Mouse (Mus musculus): ENCODE measurements around the gene Lyz2. TPM values are rescaled to one million over a fixed set of nuclear protein-coding genes. Genes with fewer than 3 reads are reported as not detected.

Gene Lyz2
- total and polyA plus RNA-seq, 3 experiments: 0.17 TPM; not detected in 2

- dilution Hi-C loops (cut with MboI; ENCODE audit: extremely low pct_ligation_motif_present, extremely low pct_unique_long_range_greater_than_20kb, low sequenced_read_pairs) (no loop called here), in situ Hi-C loops (cut with MboI; ENCODE audit: low pct_ligation_motif_present, low pct_unique_long_range_greater_than_20kb, low sequenced_read_pairs) (no loop called here)
- no peaks in the 10 kb centered on the region for H3K36me3 ChIP-seq (replicated peaks in 1 of 2; ENCODE audit: control insufficient read depth in 1 of 2, insufficient read depth in 1 of 2, low read length in 1 of 2)
- H3K27me3 ChIP-seq (replicated peaks): peaks cover 2% of the 10 kb centered on the region
- no peak for TF ChIP-seq ELF1 (IDR thresholded peaks at IDR 0.05; ENCODE audit: low read depth, low read length)
- TF ChIP-seq ZMIZ1 (IDR thresholded peaks at IDR 0.05; ENCODE audit: low read depth, low read length): no peak
- H3K4me3 ChIP-seq (replicated peaks in 1 of 3; ENCODE audit: low read depth in 2 of 3, low read length in 2 of 3, poor library complexity in 1 of 3): no peak overlapping the region
- H3K4me1 ChIP-seq (ENCODE audit: control insufficient read depth in 1 of 2, insufficient read depth in 2 of 2): 0 out of 4 replicates have a peak, but pooled peaks cover 0 to 4% of the 10 kb centered on the region in 2 experiments
- H3K27ac ChIP-seq (ENCODE audit: insufficient read depth, low read depth): no peak overlapping the region
- H3K4me2 ChIP-seq (ENCODE audit: insufficient read depth, low read depth, poor library complexity, severe bottlenecking): no peak overlapping the region
- no peaks in the 10 kb centered on the region for H3K9me3 ChIP-seq (replicated peaks; ENCODE audit: low read length)
- H3K9ac ChIP-seq (ENCODE audit: insufficient read depth, low read depth): no peak overlapping the region
- H3K79me2 ChIP-seq (replicated peaks; ENCODE audit: control insufficient read depth, extremely low read depth, insufficient read depth, poor library complexity, severe bottlenecking): no peaks in the 10 kb centered on the region
- no peak for DNase-seq (ENCODE audit: extremely low read depth)
These were observed 430 bp upstream of the Lyz2 start for GRCm38 (mm10) chr10:117282551-117282950.

DNA sequence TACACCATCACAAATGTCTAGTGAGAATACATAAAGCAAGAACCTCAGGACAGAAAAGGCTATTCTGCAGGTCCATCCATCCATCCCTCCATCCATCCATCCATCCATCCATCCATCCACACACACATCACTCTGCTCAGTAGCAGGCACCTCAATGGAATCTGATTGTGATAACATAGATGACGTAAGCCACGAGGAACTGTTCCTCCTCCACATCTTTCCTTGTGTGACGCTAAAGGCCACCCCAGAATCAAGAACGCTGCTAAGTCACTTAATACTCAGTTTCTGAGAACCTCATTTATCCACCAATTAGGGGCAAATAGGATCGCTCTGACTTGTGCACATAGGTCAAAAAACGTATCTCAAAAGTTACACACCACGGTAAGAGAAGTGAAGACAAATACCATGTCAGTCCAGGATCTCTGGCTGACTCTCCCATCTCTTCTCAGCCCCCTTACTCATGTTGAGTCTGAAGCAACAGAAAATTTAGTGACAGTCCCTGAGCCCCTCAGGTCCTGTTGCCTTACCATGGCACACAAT lies 670 bp downstream of the Lyz2 start:
- in situ Hi-C loops (cut with MboI; ENCODE audit: low pct_ligation_motif_present, low pct_unique_long_range_greater_than_20kb, low sequenced_read_pairs): no loop called here
- Histone ChIP-seq H3K36me3 (replicated peaks in 1 of 2; ENCODE audit: control insufficient read depth in 1 of 2, insufficient read depth in 1 of 2, low read length in 1 of 2) (no peaks in the 10 kb centered on the region), H3K9me3 (replicated peaks; ENCODE audit: low read length) (no peaks in the 10 kb centered on the region), H3K9ac (ENCODE audit: insufficient read depth, low read depth) (no peak overlapping the region), H3K27me3 (replicated peaks) (peaks cover 2% of the 10 kb centered on the region), H3K79me2 (replicated peaks; ENCODE audit: control insufficient read depth, extremely low read depth, insufficient read depth, poor library complexity, severe bottlenecking) (no peaks in the 10 kb centered on the region), H3K27ac (ENCODE audit: insufficient read depth, low read depth) (no peak overlapping the region), H3K4me2 (ENCODE audit: insufficient read depth, low read depth, poor library complexity, severe bottlenecking) (no peak overlapping the region), H3K4me3 (replicated peaks in 1 of 3; ENCODE audit: low read depth in 2 of 3, low read length in 2 of 3, poor library complexity in 1 of 3) (no peak overlapping the region), H3K4me1 (ENCODE audit: control insufficient read depth in 1 of 2, insufficient read depth in 2 of 2) (0 out of 4 replicates have a peak, but pooled peaks cover 0 to 4% of the 10 kb centered on the region in 2 experiments)
- dilution Hi-C loops (cut with MboI; ENCODE audit: extremely low pct_ligation_motif_present, extremely low pct_unique_long_range_greater_than_20kb, low sequenced_read_pairs): no loop called here
- DNase-seq (ENCODE audit: extremely low read depth): no peak
- TF ChIP-seq MAFK (IDR thresholded peaks at IDR 0.05; ENCODE audit: insufficient replicate concordance, low read length): no peak
- no peak for TF ChIP-seq TBP (conservative IDR thresholded peaks at IDR 0.05; ENCODE audit: low read depth, low read length)
- TF ChIP-seq MAX (IDR thresholded peaks at IDR 0.05; ENCODE audit: low read length): no peak
- no peak for TF ChIP-seq TCF12 (IDR thresholded peaks at IDR 0.05; ENCODE audit: low read depth, low read length)
- no peak for TF ChIP-seq PAX5 (IDR thresholded peaks at IDR 0.05; ENCODE audit: low read length)
- no peak for TF ChIP-seq MAZ (IDR thresholded peaks at IDR 0.05; ENCODE audit: low read depth, low read length)
- no peak for TF ChIP-seq KAT2A (IDR thresholded peaks at IDR 0.05; ENCODE audit: insufficient replicate concordance, low read length)
- TF ChIP-seq SMC3 (IDR thresholded peaks at IDR 0.05; ENCODE audit: low read depth, low read length): no peak
- TF ChIP-seq POLR2AphosphoS2 (IDR thresholded peaks at IDR 0.05; ENCODE audit: low read depth, low read length): no peak
- TF ChIP-seq MYC (IDR thresholded peaks at IDR 0.05; ENCODE audit: low read depth, low read length): no peak
- no peak for TF ChIP-seq CHD1 (IDR thresholded peaks at IDR 0.05; ENCODE audit: low read depth, low read length)
- TF ChIP-seq NELFE (IDR thresholded peaks at IDR 0.05; ENCODE audit: low read depth, low read length): no peak
- no peak for TF ChIP-seq E2F4 (IDR thresholded peaks at IDR 0.05; ENCODE audit: insufficient replicate concordance, low read depth, low read length)
